ENCODE assay signal across 8 mouse cellular contexts in the genomic region with DNA sequence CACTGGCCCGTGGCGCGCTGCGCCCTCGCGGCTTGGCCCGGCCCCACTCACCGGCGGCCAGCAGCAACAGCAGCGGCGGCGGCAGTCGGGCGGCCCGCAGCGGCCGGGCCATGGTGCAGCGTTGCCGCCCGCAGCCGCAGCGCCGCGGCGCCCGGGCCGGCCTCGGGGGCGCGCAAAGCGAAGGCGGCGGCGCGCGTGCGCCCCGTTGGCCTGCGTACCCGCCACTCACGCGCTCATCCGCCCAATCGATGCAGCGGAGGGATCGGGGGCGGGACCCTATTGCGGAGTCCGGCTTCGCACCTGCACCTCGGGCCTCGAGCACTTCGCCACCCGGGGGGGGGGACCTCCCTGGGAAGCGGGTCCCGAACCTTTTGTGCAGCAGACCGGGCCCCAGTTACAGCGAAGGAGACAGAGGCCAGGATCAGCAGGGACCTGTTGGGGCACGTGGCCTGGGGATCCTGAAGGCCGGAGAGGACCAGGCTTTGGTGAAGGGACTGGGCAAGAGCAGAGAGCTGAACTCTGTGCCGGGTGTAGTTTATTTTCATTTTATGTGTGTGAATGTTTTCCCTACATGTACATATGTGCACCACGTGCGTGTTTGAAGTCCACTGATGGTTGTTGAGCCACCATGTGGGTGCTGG. TPM values are rescaled to one million over a fixed set of nuclear protein-coding genes. Genes with fewer than 3 reads are reported as not detected.
A peak's percentile ranks its signal among the peaks of the same experiment; 100 is the strongest.
DNase-seq lines count a peak whose midpoint lies in the region; ATAC-seq lines count a peak whose summit lies in the region.

A gene (minus strand): TSS at position 177 of the 641 bp plus-strand sequence.

- peak; percentile 25 for DNase-seq in NIH3T3 (ENCODE audit: low read depth)
- DNase-seq in cerebellum, adult 9-10 months: peak; percentile 87
- peak; percentile 55 to 86 for DNase-seq in frontal cortex, adult 2 months (ENCODE audit: extremely low spot score in 1 of 2, low spot score in 1 of 2)
- DNase-seq in heart, postnatal 36 days: peak; percentile 72
- peak; percentile 83 to 91 for DNase-seq in layer of hippocampus, postnatal 10 days (ENCODE audit: low spot score in 2 of 2)
- DNase-seq in ovary, postnatal 36 days (ENCODE audit: low spot score): peak; percentile 81
- peak; percentile 42 to 61 for DNase-seq in urinary bladder, postnatal 36 days (ENCODE audit: low spot score in 2 of 2)

- H3K27ac ChIP-seq in lung, embryonic 16.5 days (ENCODE audit: low read length): no peak within 1 kb of the TSS

- WGBS in lung, embryonic 16.5 days: 9% methylated on average over 32 of the region's 63 CpGs

- H3K4me2 ChIP-seq in lung, embryonic 16.5 days (ENCODE audit: low read depth, low read length): peak within 1 kb of the TSS; percentile 100

- ATAC-seq in lung, embryonic 16.5 days (ENCODE audit: low read depth): peak; percentile 82

- peak within 1 kb of the TSS; percentile 75 for H3K4me3 ChIP-seq in lung, embryonic 16.5 days (ENCODE audit: low read length)

- peaks cover 19% of the 10 kb centered on the region for H3K27me3 ChIP-seq in lung, embryonic 16.5 days (ENCODE audit: control insufficient read depth, insufficient read depth, low read depth, low read length)

- H3K9ac ChIP-seq in lung, embryonic 16.5 days (ENCODE audit: low read length): peak within 1 kb of the TSS; percentile 77

- H3K4me1 ChIP-seq in lung, embryonic 16.5 days (replicated peaks; ENCODE audit: control insufficient read depth, insufficient read depth, low read length): peaks cover 9% of the 10 kb centered on the region

- H3K9me3 ChIP-seq in lung, embryonic 16.5 days (ENCODE audit: control insufficient read depth, low read length): 0 out of 2 replicates have a peak, but pooled peaks cover 2% of the 10 kb centered on the region

- intact Hi-C loops in heart, postnatal 36 days (cut with DNase I): no loop called here

- no peaks in the 10 kb centered on the region for H3K36me3 ChIP-seq in lung, embryonic 16.5 days (ENCODE audit: control insufficient read depth, insufficient read depth, low read length)

RNA-seq across cellular contexts. Expression of the gene that starts here (rescaled TPM):
- polyA plus RNA-seq in frontal cortex, adult 2 months (2012; rRNA removed): 609 and 620 TPM in 2 replicates
- 10 to 100 TPM; 13.7 to 21.2 TPM for total RNA-seq in heart, postnatal 36 days (2021)
- total RNA-seq in layer of hippocampus, postnatal 10 days (2021): 100 to 1,000 TPM; 308 to 330 TPM
- 27.1 and 35.1 TPM in 2 replicates for polyA plus RNA-seq in lung, embryonic 16.5 days (2015; fragmentation: Nextera tagmentation; extraction: Ambion mirVana)

Comparison
In these comparisons a context has a peak if more than half of its experiments do, and no peak if none do; other contexts are left out.
1. RNA of the gene that starts here (total RNA-seq): 308 to 330 TPM in layer of hippocampus, postnatal 10 days; 13.7 to 21.2 TPM in heart, postnatal 36 days; every median in the first group is over 10 times any median in the second.
2. RNA of the gene that starts here (polyA plus RNA-seq): 609 to 620 TPM in frontal cortex, adult 2 months; 27.1 to 35.1 TPM in lung, embryonic 16.5 days; every median in the first group is over 10 times any median in the second.
3. DNase-seq: peak in every context shown above with its lines; median percentile 87 in cerebellum, adult 9-10 months; 87 in layer of hippocampus, postnatal 10 days; 81 in ovary, postnatal 36 days; 72 in heart, postnatal 36 days; 70 in frontal cortex, adult 2 months; 52 in urinary bladder, postnatal 36 days; 25 in NIH3T3.